Comparison of ENCODE assay signal across 9 mouse cellular contexts in genomic region chr17:47271979-47272677, GRCm38 (mm10).
A peak's percentile ranks its signal among the peaks of the same experiment; 100 is the strongest.
DNase-seq lines count a peak whose midpoint lies in the region; ATAC-seq lines count a peak whose summit lies in the region.
"Had no signal": no experiment of that assay in that cellular context is flagged by ENCODE, and none has a peak within 500 bp of the region (broad histone marks: within the 10 kb centered on the region; RNA-seq: fewer than 3 reads in every experiment).

No protein-coding gene starts in this region.

- H3K27me3 ChIP-seq in heart, embryonic 12.5 days (replicated peaks), result no peaks in the 10 kb centered on the region
- no peaks in the 10 kb centered on the region for H3K27me3 ChIP-seq in hindbrain, embryonic 11.5 days (ENCODE audit: control insufficient read depth, insufficient read depth, low read length)
- H3K27me3 ChIP-seq: CH12.LX had no signal

- H3K27ac ChIP-seq in heart, embryonic 12.5 days (ENCODE audit: poor library complexity, severe bottlenecking), result no peak overlapping the region
- H3K27ac ChIP-seq in hindbrain, embryonic 11.5 days (ENCODE audit: low read depth, low read length), result no peak overlapping the region

- peaks cover 5% of the 10 kb centered on the region for H3K4me1 ChIP-seq in heart, embryonic 12.5 days (replicated peaks)
- no peaks in the 10 kb centered on the region for H3K4me1 ChIP-seq in hindbrain, embryonic 11.5 days (replicated peaks; ENCODE audit: control insufficient read depth, insufficient read depth, low read length)

- 75% methylated on average over 7 of the region's 7 CpGs for WGBS in heart, embryonic 12.5 days
- 91% methylated on average over 7 of the region's 7 CpGs for WGBS in hindbrain, embryonic 11.5 days

- H3K36me3 ChIP-seq in heart, embryonic 12.5 days, result peaks cover 26% of the 10 kb centered on the region
- no peaks in the 10 kb centered on the region for H3K36me3 ChIP-seq in hindbrain, embryonic 11.5 days (ENCODE audit: control insufficient read depth, insufficient read depth, low read length)

- no peak for ATAC-seq in heart, embryonic 12.5 days (ENCODE audit: insufficient number of reproducible peaks, low FRiP score)
- ATAC-seq in hindbrain, embryonic 11.5 days (ENCODE audit: low FRiP score), result no peak

- peak; percentile 96 for DNase-seq in heart, adult 11 months
- DNase-seq in NIH3T3 (ENCODE audit: low read depth), result peak; percentile 69
- peak; percentile 78 for DNase-seq in gastrocnemius, adult 18-20 months (ENCODE audit: low spot score)
- peak; percentile 85 for DNase-seq in kidney, postnatal 10 days
- peak; percentile 38 for DNase-seq in ovary, postnatal 10 days (ENCODE audit: low spot score)
- no peak for DNase-seq in thymus, postnatal 0 days (ENCODE audit: low spot score)
- no peak for DNase-seq in hindbrain, embryonic 11.5 days (ENCODE audit: low spot score)

- H3K4me3 ChIP-seq in heart, embryonic 12.5 days, result no peak overlapping the region
- H3K4me3 ChIP-seq in hindbrain, embryonic 11.5 days (ENCODE audit: low read depth, low read length), result no peak overlapping the region

- no peak overlapping the region for H3K9ac ChIP-seq in heart, embryonic 12.5 days
- no peak overlapping the region for H3K9ac ChIP-seq in hindbrain, embryonic 11.5 days (ENCODE audit: low read depth, low read length)

- H3K4me2 ChIP-seq in heart, embryonic 12.5 days, result no peak overlapping the region
- no peak overlapping the region for H3K4me2 ChIP-seq in hindbrain, embryonic 11.5 days (replicated peaks; ENCODE audit: low read depth, low read length)

- H3K9me3 ChIP-seq in heart, embryonic 12.5 days (replicated peaks), result no peaks in the 10 kb centered on the region
- H3K9me3 ChIP-seq in hindbrain, embryonic 11.5 days (ENCODE audit: control insufficient read depth, low read length), result no peaks in the 10 kb centered on the region

Comparison
In these comparisons a context has a peak if more than half of its experiments do, and no peak if none do; other contexts are left out.
1. DNase-seq: peak in heart, adult 11 months (single experiment), NIH3T3 (single experiment), gastrocnemius, adult 18-20 months (single experiment), kidney, postnatal 10 days (single experiment) and ovary, postnatal 10 days (single experiment); none in thymus, postnatal 0 days (single experiment) and hindbrain, embryonic 11.5 days (single experiment).